Mouse (Mus musculus) B cell, adult 62 days (primary cell): ENCODE results near the gene Olfr1241. TPM values are rescaled to one million over a fixed set of nuclear protein-coding genes. Genes with fewer than 3 reads are reported as not detected.

ENCODE experiments used
- total RNA-seq: library from RNA; stranded (reverse); gene quantifications from 4 replicates; pipeline ENCODE4 v1.2.4, GENCODE M21; 2023

The Olfr1241 gene
- not detected in 4 replicates for total RNA-seq

GRCm38 (mm10) chr2:89487026-89487425 is at the start of gene Olfr1241:
Gene Olfr1241 (minus strand): TSS chr2:89487126.

GRCm38 (mm10) chr2:89531387-89531786 is 44.5 kb upstream of the Olfr1241 start, which contains the start of gene Olfr1243:
Gene Olfr1243 (minus strand): TSS chr2:89531487.

GRCm38 (mm10) chr2:89498235-89498634 is 11.3 kb upstream of the Olfr1241 start, which contains the start of gene Olfr1242:
Gene Olfr1242 (minus strand): TSS chr2:89498335.

GRCm38 (mm10) chr2:89442900-89443299 is 44.0 kb downstream of the Olfr1241 start, which contains the start of gene Olfr1240:
Gene Olfr1240 (minus strand): TSS chr2:89443000.

Other genes starting within 250 kb of the Olfr1241 start
- gene Olfr1228, start 233.1 kb downstream of the Olfr1241 start, total RNA-seq: not detected in 4 replicates
- gene Olfr1229, start 199.1 kb downstream of the Olfr1241 start, total RNA-seq: not detected in 4 replicates
- not detected in 4 replicates for gene Olfr1230, start 189.9 kb downstream of the Olfr1241 start, total RNA-seq
- not detected in 4 replicates for gene Olfr1231, start 180.1 kb downstream of the Olfr1241 start, total RNA-seq
- not detected in 4 replicates for gene Olfr1232, start 157.5 kb downstream of the Olfr1241 start, total RNA-seq
- gene Olfr1233, start 144.7 kb downstream of the Olfr1241 start, total RNA-seq: not detected in 4 replicates
- not detected in 4 replicates for gene Olfr1234, start 122.3 kb downstream of the Olfr1241 start, total RNA-seq
- gene Olfr1238, start 77.5 kb downstream of the Olfr1241 start, total RNA-seq: not detected in 4 replicates
- gene Olfr1239, start 66.7 kb downstream of the Olfr1241 start, total RNA-seq: not detected in 4 replicates
- gene Olfr1240, start 44.1 kb downstream of the Olfr1241 start, total RNA-seq: not detected in 4 replicates
- not detected in 4 replicates for gene Olfr1242, start 11.2 kb upstream of the Olfr1241 start, total RNA-seq
- not detected in 4 replicates for gene Olfr1243, start 44.4 kb upstream of the Olfr1241 start, total RNA-seq
- not detected in 4 replicates for gene Olfr1245, start 91.3 kb upstream of the Olfr1241 start, total RNA-seq
- not detected in 4 replicates for gene Olfr1246, start 106.0 kb upstream of the Olfr1241 start, total RNA-seq
- 0.14 to 0.15 TPM (median 0.15 TPM) in 3 of 4 replicates, not detected in the other for gene Olfr1247, start 127.0 kb upstream of the Olfr1241 start, total RNA-seq
- gene Olfr1248, start 131.1 kb upstream of the Olfr1241 start, total RNA-seq: not detected in 4 replicates
- not detected in 4 replicates for gene Olfr1249, start 147.9 kb upstream of the Olfr1241 start, total RNA-seq
- gene Olfr1250, start 174.3 kb upstream of the Olfr1241 start, total RNA-seq: not detected in 4 replicates
- gene Olfr1251, start 184.8 kb upstream of the Olfr1241 start, total RNA-seq: not detected in 4 replicates
- gene Olfr1252, start 237.9 kb upstream of the Olfr1241 start, total RNA-seq: not detected in 4 replicates